Mouse (Mus musculus): Measurements from ENCODE around the gene Adgb. TPM values are rescaled to one million over a fixed set of nuclear protein-coding genes. Genes with fewer than 3 reads are reported as not detected.

Gene Adgb
- total RNA-seq, 4 experiments from 2014 or later = 0.14 TPM; not detected in 3

DNA sequence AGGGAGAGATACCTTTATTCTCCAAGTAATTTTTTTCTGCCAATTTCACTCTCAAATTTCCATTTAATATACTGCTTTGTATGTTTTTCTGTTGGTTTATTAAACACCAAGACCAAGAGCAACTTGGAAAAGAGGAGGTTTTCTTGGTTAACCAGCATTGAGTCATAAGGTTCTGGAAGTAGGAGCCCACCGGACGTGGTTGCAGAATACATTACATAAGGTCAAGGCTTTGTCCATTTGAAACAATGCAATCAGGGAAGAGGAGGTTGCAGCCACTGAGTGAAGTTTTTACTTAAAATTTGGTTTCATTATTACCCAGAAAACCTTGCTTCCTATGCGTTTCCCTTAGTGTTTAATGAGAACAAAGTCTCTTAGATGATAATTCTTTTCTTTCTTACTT, 119.9 kb downstream of the Adgb start:
- no peak for DNase-seq (ENCODE audit: low spot score)

DNA sequence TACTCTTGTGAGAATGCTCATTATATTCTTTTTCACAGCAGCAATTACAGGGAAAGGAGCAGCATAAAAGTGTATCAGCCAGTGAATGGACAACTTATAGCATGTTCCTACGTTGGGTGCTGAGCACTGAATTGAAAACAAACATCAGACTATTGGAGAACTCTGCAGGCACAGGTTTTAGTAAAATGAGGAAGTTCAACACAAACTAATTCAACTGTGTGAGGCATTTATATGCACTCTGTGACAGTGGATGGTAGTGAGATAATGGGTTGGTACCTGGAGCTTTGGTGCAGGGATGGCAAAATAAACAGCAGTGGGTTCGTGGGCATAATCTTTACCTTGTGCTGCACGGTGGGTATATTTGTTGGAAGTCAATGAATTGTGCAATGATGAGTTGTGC, 121.6 kb downstream of the Adgb start:
- DNase-seq (ENCODE audit: low spot score) = no peak

DNA sequence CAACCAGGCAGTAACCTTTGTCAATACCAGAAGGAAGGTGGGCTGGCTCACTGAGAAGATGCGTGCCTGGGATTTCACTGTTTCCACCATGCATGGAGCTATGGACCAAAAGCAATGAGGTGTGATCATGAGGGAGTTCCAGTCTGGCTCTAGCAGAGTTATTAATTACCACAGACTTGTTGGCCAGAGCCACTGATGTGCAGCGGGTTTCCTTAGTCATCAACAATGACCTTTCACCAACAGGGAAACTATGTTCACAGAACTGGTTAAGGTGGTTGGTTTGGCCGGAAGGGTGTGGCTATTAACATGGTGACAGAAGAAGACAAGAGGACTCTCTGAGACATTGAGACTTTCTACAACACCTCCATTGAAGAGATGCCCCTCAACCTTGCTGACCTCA, 128.2 kb downstream of the Adgb start:
- DNase-seq (ENCODE audit: low spot score) = no peak

DNA sequence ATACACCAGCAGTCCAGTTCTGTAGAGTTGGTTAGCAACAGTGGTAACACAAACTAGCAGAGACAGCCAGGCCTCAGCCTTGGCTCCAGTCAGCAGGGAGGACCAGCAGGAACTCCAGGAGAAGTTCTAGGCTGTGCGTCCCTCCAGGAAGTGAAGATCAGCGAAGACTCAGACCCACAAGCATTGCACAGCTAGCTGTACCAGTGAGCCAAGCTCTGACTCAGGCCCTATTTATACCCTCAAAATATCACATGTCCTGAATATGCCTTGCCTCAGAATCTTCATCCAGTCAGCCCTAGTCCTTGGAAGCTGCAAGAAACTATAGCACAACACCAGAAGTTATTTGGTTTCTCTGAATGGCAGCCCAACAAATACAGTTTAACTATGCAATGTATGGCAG, 146.6 kb downstream of the Adgb start:
- DNase-seq (ENCODE audit: low spot score) = peak; percentile 39

DNA sequence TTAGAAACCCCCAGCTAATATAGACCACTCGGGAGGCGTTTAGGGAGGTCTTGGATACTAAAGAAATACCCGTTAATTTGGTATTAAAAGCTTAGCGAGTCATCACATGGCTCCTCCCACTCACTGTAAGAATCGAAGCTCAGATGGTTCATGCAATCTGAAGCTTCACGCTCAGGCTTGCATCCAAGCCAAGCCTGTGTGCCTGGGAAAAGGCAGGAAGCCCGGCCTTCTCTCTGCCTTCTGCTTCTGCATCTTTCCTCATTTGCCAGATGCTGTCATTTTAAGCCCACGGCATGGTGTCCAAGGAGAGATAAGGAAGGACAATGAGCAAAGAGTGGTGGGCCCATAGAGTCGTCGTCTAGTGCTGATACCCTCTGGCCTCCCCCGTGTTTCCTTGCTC, 149.2 kb downstream of the Adgb start:
- no peak for DNase-seq (ENCODE audit: low spot score)

DNA sequence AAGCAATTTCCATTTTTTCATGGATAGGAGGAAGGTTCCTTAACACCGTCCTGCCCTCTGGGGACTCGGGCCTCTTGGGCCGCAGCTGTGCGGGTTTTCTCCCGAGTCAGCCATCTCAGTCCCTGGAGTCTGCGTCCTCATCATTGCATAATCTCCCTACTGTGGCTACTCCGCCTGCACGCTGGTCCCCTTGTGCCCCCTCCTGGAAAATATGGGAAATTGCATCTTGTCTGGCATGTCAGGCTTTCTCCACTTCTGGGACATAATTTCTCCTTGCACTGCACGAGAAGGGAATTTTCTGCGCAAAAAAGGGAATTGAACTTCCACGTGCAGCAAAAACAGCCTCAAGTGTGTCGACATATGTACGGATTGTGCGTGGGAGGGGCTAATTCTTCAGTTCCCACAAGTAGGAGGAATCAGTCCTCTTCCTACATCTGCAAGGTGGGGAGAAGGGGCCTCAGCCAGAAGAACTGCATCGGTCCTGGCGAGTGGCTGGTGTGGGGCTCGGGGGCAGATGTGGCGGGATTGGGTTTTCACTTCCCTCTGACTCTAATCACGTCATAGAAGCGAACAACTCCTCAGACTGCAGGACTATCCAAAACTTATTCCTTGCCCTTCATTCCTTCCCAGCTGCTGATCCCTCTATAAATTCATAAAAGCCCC, 150.9 kb downstream of the Adgb start:
- DNase-seq (ENCODE audit: low spot score) = peak; percentile 74

DNA sequence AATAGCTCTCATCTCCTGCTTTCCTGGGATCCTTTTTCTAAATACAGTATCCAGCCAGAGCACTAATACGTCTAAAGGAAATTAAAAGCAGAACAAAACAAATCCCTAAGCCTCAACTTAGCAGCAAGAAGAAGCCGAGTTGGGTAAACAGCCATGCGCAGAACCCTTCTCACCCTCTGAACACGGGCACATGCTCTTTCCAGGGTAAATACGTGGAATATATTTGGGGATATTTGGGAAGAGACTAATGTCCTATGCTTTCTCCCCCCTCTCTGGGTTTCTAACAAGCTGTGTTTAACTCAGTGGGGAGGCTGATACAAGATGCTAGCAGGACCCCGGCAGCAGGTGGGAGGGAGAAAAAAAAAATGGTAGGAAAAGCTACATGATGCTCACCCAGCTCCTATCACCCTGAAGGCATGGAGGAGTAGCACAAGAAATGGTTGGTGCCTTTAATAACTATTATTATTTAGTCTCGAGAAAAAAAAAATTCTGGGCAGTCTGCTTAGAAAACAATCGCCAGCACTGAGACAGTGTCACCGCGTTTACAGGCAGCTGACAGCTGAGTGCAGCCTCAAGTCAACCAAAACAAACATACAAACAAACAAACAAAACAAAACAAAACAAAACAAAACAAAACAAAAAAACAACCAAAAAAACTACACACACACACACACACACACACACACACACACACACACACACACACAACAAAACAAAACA, 151.6 kb downstream of the Adgb start:
- no peak for DNase-seq (ENCODE audit: low spot score)

DNA sequence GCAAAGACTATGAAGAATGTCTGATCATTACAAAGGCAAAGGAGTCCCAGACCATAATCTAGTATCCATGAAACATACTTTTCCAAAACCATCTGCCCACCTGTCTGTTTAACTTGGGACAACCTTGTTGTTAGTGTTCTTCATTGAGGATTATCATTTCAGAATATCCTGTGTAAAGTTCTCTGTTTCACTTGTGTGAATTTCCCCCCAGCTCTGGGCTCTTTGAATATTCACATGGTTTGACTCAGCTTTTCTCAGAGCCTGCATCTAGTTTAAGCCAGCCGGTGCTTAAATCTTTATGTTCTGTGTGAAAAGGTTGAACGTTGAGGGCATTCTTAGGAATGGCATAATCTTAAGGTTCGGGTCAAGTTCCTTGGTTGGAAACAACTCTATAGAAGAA, 154.0 kb downstream of the Adgb start:
- DNase-seq (ENCODE audit: low spot score) = no peak

DNA sequence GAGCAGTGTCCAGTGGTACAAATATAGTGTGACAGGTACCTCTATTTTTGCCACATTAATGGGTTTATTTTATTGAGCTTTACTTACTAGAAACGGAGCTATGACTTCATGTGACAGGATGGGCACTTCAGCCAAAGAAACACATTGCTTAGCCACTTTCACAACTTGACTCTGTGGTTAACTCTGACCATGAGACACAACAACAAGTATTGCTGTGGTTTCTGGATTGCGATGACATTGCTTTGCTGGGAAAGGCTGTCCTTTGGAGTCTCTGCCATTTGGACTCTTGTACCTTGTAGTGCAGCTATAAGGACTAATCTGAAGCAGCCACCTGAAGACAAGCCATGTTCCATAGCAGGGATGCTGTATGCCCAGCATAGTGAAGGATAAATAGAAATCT, 156.5 kb downstream of the Adgb start:
- no peak for DNase-seq (ENCODE audit: low spot score)

DNA sequence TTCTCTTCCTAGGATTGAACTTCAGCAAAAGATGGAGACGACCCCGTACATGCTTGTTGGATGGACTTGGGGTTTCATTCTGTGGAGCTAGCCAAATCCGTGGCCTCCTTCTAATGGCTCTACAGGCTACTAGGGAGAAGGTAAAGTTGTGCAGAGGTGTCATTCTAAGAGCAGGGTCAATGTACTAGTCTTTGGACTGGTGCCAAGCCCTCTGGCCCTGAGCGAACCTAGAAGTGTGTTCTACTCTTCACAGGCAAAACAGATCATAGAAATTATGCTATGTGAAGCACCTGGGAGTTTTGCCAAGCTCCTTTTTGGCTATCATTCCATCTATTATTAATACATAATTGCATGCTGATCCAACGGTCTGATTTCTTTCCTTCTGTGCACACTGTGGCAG, 157.6 kb downstream of the Adgb start:
- DNase-seq (ENCODE audit: low spot score) = no peak

DNA sequence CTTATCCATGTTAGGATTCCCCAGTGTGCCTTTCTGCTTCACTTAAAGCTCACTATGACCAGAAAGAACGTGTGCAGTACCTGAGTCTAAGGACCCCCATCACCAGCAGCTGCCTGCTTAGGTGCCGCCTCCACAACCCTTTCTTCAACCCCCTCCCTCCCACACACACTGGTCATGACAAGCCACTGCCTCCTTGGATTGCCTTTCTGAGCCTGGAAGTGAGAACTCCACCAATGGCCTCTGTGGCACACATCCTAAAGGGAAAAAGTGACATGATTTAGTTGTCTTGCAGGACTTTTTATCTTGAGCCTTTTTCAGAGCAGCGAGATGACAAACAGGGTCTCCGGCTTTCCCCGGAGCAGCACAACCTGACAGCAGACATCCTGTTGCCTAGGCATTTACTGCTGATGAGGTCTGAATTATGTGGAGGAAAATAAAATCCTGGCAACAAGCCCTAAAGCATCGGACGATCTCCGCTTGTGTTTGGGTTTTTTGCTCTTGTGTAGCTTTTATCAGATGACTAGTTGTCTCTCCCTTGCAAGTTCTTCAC, 162.2 kb downstream of the Adgb start:
- no peak for DNase-seq (ENCODE audit: low spot score)

DNA sequence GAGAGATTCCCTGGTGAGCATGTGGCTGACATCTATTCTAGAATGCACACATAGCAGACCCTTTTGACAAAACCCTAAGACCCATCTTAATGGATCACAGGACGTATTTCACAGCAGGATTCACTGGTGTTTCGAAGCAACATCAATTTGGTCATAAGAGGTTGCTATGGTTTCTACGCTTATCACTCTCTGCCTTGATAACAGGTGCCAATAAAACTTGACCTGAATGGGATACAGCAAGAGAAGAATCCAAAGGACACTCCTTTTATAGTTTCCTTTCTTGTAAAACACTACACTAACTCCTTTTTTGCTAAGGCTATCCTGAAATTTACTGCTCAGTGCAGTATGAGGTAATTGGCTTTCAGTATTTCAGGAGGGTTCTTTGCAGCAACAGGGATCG, 163.1 kb downstream of the Adgb start:
- no peak for DNase-seq (ENCODE audit: low spot score)

DNA sequence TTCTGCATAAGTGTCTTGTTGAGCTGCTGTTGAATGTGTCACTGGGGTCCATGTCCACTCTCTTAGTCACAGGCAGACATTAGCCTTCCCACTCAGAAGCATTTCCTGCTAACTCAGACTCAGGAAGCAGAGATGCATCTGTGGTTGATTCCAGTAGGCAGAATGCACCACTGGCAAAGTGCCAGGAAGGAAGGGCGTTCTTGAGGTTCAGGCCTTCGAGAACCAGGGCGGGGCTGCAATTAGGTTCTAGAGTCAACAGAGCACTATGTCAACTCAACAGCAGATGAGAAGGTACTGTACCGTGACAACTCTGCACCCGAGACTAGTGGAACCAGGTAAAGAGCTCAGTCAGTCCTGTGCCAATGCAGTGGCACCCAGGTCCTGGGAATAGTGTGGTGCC, 164.7 kb downstream of the Adgb start:
- no peak for DNase-seq (ENCODE audit: low spot score)

DNA sequence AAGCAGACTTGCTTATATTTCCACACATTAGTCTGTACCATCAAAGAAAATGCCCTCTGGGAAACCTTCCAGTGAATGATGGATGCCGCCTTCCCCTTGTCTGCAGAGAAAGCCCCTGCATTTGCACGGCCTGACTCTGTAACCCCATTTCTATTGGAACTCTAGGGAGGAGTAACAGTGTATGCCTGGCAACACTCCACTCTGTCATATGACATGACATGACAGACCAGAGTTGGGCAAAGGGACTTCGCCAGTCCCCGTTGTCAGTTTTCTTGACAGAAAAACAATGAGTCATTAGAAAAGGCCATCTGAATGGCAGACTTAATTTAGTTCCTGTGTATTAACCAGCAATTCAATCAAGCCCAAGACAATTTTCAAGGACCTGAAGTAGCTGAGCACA, 167.8 kb downstream of the Adgb start:
- DNase-seq (ENCODE audit: low spot score) = no peak

DNA sequence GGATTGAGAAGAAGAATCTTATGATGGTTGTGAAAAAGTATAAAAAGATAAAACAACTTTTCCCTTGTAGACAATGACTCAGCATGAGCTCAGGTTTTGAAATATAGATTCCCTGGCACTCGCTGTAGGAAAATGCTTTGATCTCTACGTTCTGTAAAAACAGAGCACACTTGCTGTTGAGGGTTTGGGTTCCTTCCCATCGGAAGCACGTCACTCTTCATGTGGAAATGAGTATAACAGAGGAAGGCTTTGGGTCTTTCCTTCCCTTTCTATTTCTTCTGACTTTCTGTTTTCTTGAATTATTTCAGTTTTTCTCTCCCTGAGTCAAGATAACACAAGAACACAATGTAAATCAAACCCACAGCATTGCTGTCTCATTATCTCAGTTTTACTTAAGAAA, 170.4 kb downstream of the Adgb start:
- no peak for DNase-seq (ENCODE audit: low spot score)

DNA sequence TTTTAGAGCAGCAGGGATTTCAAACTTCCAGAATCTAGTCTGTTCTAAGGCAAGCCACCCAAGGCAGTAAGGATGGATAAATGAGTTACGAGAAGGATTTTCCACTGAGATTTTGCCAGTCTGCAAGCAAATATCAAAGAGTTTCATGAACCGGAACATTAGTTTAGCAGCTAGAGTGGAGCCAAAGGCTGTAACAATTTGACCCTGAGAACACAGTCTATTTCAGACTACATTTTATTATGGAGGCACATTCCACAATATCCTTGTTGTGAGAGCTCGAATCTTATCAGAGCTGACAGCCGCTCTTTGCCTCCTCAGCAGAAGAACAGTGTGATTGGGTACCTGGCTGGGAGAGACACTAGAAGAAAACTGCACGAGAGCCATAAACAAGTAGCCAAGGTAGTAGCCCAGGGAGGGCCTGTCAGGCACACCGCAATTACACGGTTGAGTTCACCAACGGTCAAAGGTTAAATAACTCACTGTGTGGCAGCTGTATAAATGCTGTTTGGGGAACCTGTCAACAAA, 171.1 kb downstream of the Adgb start:
- no peak for DNase-seq (ENCODE audit: low spot score)

DNA sequence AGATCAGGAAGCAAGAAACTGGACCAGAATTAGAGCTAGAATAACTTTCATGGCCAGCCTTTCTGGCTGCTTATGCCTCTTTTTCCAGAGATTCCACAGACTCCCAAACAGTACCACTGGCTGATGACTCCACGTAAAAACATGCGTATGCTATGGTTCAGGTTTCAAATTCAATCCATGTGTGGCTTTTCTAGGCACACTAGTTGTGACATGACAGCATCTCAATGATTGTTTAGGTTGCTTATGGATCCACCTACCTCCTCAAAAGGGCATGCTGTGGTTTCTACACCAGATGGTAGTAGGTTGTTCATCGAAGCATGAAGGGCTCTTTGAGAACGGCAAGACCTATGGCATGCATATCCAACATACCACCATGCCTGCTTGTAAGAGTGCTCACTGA, 172.1 kb downstream of the Adgb start:
- DNase-seq (ENCODE audit: low spot score) = no peak

DNA sequence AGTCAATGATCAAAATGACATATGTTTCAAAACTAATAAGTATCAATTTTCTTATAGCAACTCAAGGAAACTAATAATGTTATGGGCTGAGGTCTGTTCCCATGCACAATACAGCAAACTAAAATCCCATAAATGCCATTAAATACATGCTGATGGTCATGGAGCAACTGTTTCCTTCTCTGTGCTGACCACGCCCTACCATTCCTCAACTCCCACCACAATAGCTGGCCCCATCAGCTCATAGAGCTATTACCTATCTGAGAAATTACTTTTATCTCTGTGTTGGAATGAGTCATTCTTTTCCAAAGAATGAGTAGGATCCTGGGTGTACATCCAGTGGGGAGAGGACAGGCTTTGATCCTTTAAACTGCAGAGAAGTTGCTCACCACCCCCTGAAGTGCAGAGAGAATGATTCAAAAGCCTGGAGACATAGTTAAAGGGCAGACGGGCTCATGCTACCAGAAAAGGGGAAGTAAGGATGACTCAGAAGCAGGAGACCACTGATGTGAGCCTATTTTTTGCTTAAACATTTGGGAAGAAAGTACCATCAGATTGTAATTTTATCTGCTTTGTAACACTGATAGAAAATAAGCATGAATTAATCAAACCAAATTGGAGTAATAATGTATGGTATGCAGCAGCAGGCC, 184.8 kb downstream of the Adgb start:
- peak; percentile 6 for DNase-seq (ENCODE audit: low spot score)

All from heart, adult 8-10 months (tissue).